Mouse (Mus musculus) C2C12 (cell line): ENCODE measurements around the gene Sf3b1. TPM values are rescaled to one million over a fixed set of nuclear protein-coding genes. Genes with fewer than 3 reads are reported as not detected.

Experiments used
- H3K27me3 ChIP-seq: one replicate; pipeline ENCODE4 v1.6.1; 2011; ENCODE audit not compliant: control insufficient read depth, insufficient read depth, insufficient read length
- H3K36me3 ChIP-seq: one replicate; pipeline ENCODE4 v1.6.1; 2011; ENCODE audit not compliant: control insufficient read depth, insufficient read depth
- H3K4me3 ChIP-seq: one replicate; pipeline ENCODE4 v1.5.1; 2011; ENCODE audit warnings: mild to moderate bottlenecking, control low read depth; ENCODE audit not compliant: poor library complexity, insufficient read depth, severe bottlenecking
- H3K79me2 ChIP-seq: one replicate; pipeline ENCODE4 v1.6.1; 2011; ENCODE audit not compliant: control insufficient read depth, insufficient read depth
- H3K79me3 ChIP-seq: one replicate; pipeline ENCODE4 v1.6.1; 2011; ENCODE audit warnings: low read depth, control low read depth
- H3ac ChIP-seq: one replicate; pipeline ENCODE3; 2011; ENCODE audit warnings: low read depth; ENCODE audit not compliant: control insufficient read depth, insufficient read length
- CEBPB ChIP-seq: IDR thresholded peaks from one replicate; pipeline ENCODE4 v1.6.1; 2011; ENCODE audit warnings: low read depth, mild to moderate bottlenecking, control low read depth, moderate library complexity
- CTCF ChIP-seq: IDR thresholded peaks from one replicate; pipeline ENCODE4 v1.5.1; 2011; ENCODE audit not compliant: control insufficient read depth, insufficient read depth, insufficient read length
- FOSL1 ChIP-seq: IDR thresholded peaks from one replicate; pipeline ENCODE4 v1.8.0; 2011; ENCODE audit warnings: mild to moderate bottlenecking, low read length; ENCODE audit not compliant: poor library complexity, insufficient read depth, severe bottlenecking
- MAX ChIP-seq: IDR thresholded peaks from one replicate; pipeline ENCODE4 v1.6.1; 2011; ENCODE audit warnings: mild to moderate bottlenecking, control low read depth
- MYOD1 ChIP-seq: IDR thresholded peaks from one replicate; pipeline ENCODE4 v1.6.1; 2011; ENCODE audit warnings: low read depth; ENCODE audit not compliant: control insufficient read depth, insufficient read length
- MYOG ChIP-seq: IDR thresholded peaks from one replicate; pipeline ENCODE4 v1.6.1; 2011; ENCODE audit not compliant: control insufficient read depth, insufficient read length; ENCODE audit errors: extremely low read depth
- USF1 ChIP-seq: IDR thresholded peaks from one replicate; pipeline ENCODE4 v1.6.1; 2011; ENCODE audit warnings: low read depth, mild to moderate bottlenecking, control low read depth, moderate library complexity
- polyA plus RNA-seq: library from polyadenylated mRNA; unstranded; fragments of >200 nt; fragmentation: generic; extraction: Trizol; gene quantifications from one replicate; pipeline ENCODE4 v1.2.1, GENCODE M21; 2012; ENCODE audit warnings: missing spikeins

Gene Sf3b1
- polyA plus RNA-seq, 1 experiment: 33.5 TPM

DNA sequence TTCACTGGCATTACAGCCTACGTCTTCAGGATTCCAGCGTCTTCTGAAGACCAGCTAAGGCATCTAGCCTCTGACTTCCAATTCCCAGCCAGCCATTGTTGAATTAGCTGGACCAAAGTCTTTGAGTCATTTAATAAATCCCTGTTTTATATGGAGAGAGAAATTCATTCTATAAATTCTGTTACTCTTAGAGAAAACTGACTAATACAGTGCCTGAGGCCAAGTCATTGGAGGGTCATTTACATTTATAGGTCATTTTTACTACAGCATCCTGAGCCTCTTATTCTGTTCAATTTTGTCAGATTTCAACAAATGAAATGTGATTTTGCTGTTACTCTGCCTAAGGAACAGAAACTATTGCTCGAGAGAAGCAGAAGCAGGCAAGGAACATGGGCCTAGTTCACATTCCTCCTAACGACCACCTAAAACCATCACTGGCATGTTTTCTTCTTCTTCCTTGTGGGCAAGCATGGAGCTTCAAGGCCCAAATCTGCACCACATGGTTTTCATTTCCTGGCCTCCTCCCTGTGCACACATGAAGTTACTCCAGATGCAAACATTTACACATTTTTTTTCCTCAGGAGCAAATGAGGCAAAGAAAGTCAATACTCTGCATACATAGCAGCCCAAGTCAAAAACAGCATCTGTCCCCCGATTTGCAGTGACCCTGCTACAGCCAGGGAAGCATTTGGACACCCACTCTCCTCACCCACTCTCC is 55.4 kb downstream of the Sf3b1 start:
- Histone ChIP-seq H3K79me3 (no peaks in the 10 kb centered on the region), H3K27me3 (no peaks in the 10 kb centered on the region), H3K79me2 (no peaks in the 10 kb centered on the region), H3K4me3 (no peak overlapping the region), H3K36me3 (no peaks in the 10 kb centered on the region), H3ac (no peak overlapping the region)
- TF ChIP-seq FOSL1 (no peak), CTCF (no peak), CEBPB (no peak), USF1 (no peak), MYOG (no peak), MYOD1 (no peak), MAX (no peak)

DNA sequence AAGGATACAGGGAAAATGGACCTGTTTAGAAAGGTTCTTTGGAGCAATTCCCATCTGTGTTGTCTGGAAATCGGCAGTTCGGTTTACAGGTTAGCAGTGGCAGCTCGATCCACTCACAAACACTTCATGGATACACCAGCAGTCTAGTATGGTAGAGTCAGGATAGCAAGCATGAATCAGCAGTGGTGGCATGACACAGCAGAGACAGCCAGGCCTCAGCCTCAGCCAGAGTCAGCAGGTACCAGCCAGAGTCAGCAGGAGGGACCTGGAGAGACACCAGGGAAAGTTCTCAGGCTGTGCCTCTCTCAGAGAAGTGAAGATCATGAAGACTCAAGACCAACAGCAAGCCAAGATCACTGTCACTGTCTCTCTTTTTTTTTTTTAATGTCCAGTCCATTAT is 60.4 kb downstream of the Sf3b1 start:
- Histone ChIP-seq H3K36me3 (no peaks in the 10 kb centered on the region), H3K79me3 (no peaks in the 10 kb centered on the region), H3K27me3 (no peaks in the 10 kb centered on the region), H3K79me2 (no peaks in the 10 kb centered on the region), H3K4me3 (no peak overlapping the region), H3ac (no peak overlapping the region)
- no peak for TF ChIP-seq MYOD1
- TF ChIP-seq CTCF: no peak
- no peak for TF ChIP-seq CEBPB
- TF ChIP-seq MYOG: no peak
- no peak for TF ChIP-seq USF1
- no peak for TF ChIP-seq MAX
- TF ChIP-seq FOSL1: no peak

DNA sequence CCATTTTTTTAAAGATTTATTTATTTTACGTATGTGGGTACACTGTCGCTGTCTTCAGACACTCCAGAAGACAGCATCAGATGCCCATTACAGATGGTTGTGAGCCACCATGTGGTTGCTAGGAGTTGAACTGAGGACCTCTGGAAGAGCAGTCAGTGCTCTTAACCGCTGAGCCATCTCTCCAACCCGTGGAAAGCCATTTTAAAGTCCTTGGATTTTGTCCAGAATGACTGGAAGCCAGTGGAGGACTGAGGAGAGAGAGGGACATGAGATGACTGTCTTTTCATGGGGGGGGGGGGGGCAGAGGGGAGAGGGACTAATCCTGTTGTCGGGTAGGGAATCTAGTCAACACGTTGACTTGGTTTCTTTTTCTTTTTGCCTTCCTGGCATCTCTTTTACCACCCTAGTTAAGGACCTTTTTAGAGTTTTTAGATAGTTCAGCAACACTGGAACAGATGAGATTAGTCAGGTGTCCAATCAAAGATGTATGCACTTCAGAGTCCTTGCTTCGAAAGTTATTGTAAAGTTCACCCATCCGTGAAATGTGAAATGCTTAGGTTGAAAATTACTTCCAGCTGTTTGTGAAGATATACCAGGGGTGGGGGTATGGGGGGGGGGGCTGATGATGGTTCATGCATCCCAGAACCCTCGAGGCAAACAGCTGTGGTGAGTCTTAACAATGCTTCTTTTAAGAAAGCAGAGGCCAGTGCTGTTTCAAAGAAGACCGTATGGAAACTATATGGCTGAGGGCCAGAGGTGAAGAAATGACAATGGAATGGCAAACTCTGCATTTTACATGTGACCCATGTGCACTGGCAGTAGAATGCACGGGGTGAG is 61.9 kb downstream of the Sf3b1 start:
- no peak overlapping the region for H3ac ChIP-seq

DNA sequence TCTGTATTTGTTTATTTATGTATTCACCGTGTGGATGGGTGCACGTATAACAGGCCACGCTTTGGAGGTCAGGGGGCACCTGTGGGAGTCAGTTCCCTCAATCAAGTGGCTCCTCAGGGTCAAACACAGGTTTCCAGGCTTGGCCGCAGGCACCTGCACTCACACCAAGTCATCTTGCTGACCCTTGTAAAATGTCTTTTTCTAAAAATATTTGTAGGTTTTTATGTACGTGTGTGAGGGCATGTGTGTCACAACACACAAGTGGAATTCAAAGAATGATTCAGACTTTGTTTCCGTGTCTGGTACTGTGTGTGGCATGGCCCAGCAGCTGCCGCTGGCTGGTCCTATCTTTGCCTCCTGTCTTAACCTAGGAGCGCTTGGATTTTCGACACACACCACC is 65.6 kb downstream of the Sf3b1 start:
- H3K79me2 ChIP-seq: no peaks in the 10 kb centered on the region
- H3K4me3 ChIP-seq: no peak overlapping the region
- H3K27me3 ChIP-seq: no peaks in the 10 kb centered on the region
- no peak for TF ChIP-seq MYOG
- no peak for TF ChIP-seq FOSL1
- TF ChIP-seq MYOD1: no peak
- no peak for TF ChIP-seq USF1
- no peak for TF ChIP-seq MAX
- TF ChIP-seq CTCF: no peak
- no peak for TF ChIP-seq CEBPB
- H3K79me3 ChIP-seq: no peaks in the 10 kb centered on the region
- no peaks in the 10 kb centered on the region for H3K36me3 ChIP-seq
- H3ac ChIP-seq: no peak overlapping the region

More for the DNA sequence above, 61.9 kb downstream of the Sf3b1 start:
- Histone ChIP-seq H3K27me3 (no peaks in the 10 kb centered on the region), H3K79me3 (no peaks in the 10 kb centered on the region), H3K79me2 (no peaks in the 10 kb centered on the region), H3K4me3 (no peak overlapping the region), H3K36me3 (no peaks in the 10 kb centered on the region)
- no peak for TF ChIP-seq USF1

DNA sequence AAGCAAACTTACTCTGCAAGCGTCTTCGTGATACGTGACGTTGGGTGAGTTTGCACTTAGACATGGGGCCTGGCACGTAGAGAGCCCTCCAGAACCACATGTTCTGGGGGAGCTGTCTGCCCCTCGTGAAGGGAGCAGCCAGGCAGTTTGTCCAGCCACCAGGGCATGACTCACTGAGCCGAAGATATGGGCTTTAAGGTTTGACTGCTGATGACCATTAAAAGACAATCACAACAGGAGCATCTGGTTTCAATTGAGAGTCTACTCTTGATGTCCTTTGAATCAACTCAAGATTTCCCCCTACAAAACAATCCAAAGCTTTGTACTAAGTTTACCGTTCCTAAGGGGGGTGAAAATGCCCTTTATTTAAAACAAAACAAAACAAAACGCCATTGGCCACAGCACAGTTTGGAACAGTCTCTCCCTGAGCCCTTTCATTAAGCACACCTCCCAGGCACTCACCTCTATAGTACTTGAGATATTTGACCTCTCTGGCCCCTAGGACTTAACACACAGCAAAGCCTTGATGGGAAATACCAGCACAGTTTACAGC is 66.6 kb downstream of the Sf3b1 start:
- Histone ChIP-seq H3K79me2 (no peaks in the 10 kb centered on the region), H3ac (no peak overlapping the region), H3K36me3 (no peaks in the 10 kb centered on the region), H3K79me3 (no peaks in the 10 kb centered on the region), H3K27me3 (no peaks in the 10 kb centered on the region), H3K4me3 (no peak overlapping the region)
- TF ChIP-seq CEBPB (no peak), MAX (no peak), MYOD1 (no peak), FOSL1 (no peak), CTCF (no peak), USF1 (no peak), MYOG (no peak)
